Mouse (Mus musculus): ENCODE measurements around the gene Psmd8. TPM values are rescaled to one million over a fixed set of nuclear protein-coding genes. Genes with fewer than 3 reads are reported as not detected.
"Not testable (repeated sequence)": the region's sequence is repeated elsewhere in the genome, so short reads cannot be mapped to it uniquely, and the experiment has no call there.

Psmd8 gene
- polyA plus RNA-seq (2014; fragmentation: Nextera tagmentation; extraction: Ambion mirVana), result 277 and 280 TPM in 2 replicates

DNA sequence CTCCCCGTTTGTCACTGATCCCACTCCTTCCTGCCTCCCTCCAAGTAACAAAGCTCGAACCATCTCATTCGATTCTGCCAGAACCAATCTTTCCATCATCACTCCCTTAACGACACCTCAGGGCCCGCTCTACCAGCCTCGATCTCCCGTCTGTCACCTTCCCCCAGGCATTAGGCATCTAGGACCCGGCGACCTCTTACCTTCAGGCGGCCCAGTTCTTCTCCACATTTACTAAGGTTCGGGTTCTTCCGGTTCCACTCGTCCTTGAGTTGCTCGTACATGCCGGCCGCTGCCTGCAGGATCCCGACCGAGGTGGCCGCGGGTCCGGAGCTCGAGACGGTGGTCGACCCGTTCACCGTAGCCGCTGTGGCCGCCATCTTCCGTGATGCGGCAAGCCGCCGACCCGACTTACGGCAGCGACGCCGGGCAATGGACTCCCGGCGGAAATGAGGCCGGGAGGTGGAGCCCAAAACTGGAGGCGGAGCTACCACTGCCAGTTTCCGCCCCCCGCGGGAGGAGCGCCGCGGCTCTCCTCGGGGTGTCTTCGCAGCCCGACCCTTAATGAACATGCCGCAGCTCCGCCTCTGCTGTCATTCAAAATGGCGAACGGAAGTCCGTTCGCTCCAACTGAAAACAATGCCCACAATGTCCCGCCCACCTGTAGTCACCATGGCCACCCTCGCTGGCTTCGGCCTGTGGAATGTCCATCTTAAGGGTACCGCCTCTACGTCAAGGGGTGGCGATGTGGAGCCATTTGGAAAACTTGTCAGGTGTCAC lies at the start of gene Psmd8:
Gene Psmd8, minus strand, starts transcription at position 625 of the 777 bp plus-strand sequence.
- H3K9ac ChIP-seq (ENCODE audit: low read length), result peak within 1 kb of the TSS; percentile 72
- WGBS, result under 1% methylated on average over 62 of the region's 62 CpGs
- no peaks in the 10 kb centered on the region for H3K27me3 ChIP-seq (replicated peaks; ENCODE audit: control insufficient read depth, insufficient read depth, low read length)
- no peaks in the 10 kb centered on the region for H3K9me3 ChIP-seq (ENCODE audit: control insufficient read depth, low read length)
- DNase-seq (ENCODE audit: low spot score), result peak; percentile 94
- H3K4me3 ChIP-seq (ENCODE audit: low read depth, low read length), result peak within 1 kb of the TSS; percentile 97
- H3K4me1 ChIP-seq (replicated peaks; ENCODE audit: control insufficient read depth, insufficient read depth, low read length), result peaks cover 14% of the 10 kb centered on the region
- peak; percentile 93 for ATAC-seq (replicated peaks; ENCODE audit: low FRiP score, low TSS enrichment, low read depth)
- peak within 1 kb of the TSS; percentile 79 for H3K4me2 ChIP-seq (ENCODE audit: low read length)
- peaks cover 20% of the 10 kb centered on the region for H3K36me3 ChIP-seq (ENCODE audit: control insufficient read depth, insufficient read depth, low read length)
- H3K27ac ChIP-seq (ENCODE audit: low read depth), result peak within 1 kb of the TSS; percentile 40; the same call in 1 of the 2 replicates

DNA sequence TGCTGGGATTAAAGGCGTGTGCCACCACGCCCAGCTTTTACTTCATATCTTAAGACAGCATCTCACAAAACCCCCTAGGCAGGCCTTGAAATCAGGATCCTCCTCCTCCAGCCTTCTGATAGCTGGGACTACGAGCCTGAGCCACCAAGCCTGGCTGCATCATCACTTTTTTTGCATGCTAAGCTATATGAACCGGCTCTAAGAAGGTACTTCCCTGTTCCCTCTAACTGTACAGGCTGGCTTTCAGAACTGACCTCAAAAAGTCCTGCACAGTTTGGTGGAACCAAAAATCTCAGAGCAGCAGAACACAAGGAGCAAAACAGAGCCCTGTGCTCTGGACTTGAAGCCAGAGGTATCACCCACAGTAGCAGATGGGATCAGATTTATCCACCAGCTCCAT lies 47.7 kb upstream of the Psmd8 start:
- Histone ChIP-seq H3K4me1 (replicated peaks; ENCODE audit: control insufficient read depth, insufficient read depth, low read length) (no peaks in the 10 kb centered on the region; the same call in 1 of the 2 replicates), H3K9ac (ENCODE audit: low read length) (no peak overlapping the region), H3K36me3 (ENCODE audit: control insufficient read depth, insufficient read depth, low read length) (no peaks in the 10 kb centered on the region), H3K27ac (ENCODE audit: low read depth) (no peak overlapping the region), H3K27me3 (replicated peaks; ENCODE audit: control insufficient read depth, insufficient read depth, low read length) (peaks cover 16% of the 10 kb centered on the region), H3K4me3 (ENCODE audit: low read depth, low read length) (no peak overlapping the region), H3K4me2 (ENCODE audit: low read length) (no peak overlapping the region), H3K9me3 (ENCODE audit: control insufficient read depth, low read length) (no peaks in the 10 kb centered on the region)
- no peak for ATAC-seq (replicated peaks; ENCODE audit: low FRiP score, low TSS enrichment, low read depth)
- no peak for DNase-seq (ENCODE audit: low spot score)
- WGBS, result 76% methylated on average over 4 of the region's 4 CpGs

DNA sequence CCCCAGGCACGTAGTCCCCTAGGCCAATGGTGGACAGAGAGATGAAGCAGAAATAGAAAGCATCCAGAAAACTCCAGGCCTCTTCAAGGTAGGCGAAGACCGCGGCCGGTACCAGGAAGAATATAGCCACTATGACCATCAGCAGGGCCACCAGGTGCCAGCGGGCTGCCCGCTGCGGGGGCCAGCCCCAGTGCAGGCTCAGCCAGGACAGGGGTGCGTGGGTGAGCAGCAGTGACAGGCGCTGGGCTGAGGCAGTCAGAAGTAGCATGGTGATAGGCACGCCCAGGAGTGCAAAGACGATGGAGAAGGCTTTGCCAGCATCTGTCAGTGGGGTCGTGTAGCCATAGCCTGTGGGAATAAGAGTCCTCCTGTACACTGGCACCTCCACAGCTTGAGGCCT lies 45.0 kb upstream of the Psmd8 start:
- Histone ChIP-seq H3K27ac (ENCODE audit: low read depth) (no peak overlapping the region), H3K4me2 (ENCODE audit: low read length) (no peak overlapping the region), H3K27me3 (replicated peaks; ENCODE audit: control insufficient read depth, insufficient read depth, low read length) (no peaks in the 10 kb centered on the region), H3K36me3 (ENCODE audit: control insufficient read depth, insufficient read depth, low read length) (no peaks in the 10 kb centered on the region), H3K9me3 (ENCODE audit: control insufficient read depth, low read length) (no peaks in the 10 kb centered on the region), H3K4me1 (replicated peaks; ENCODE audit: control insufficient read depth, insufficient read depth, low read length) (no peaks in the 10 kb centered on the region; the same call in 1 of the 2 replicates), H3K4me3 (ENCODE audit: low read depth, low read length) (no peak overlapping the region), H3K9ac (ENCODE audit: low read length) (no peak overlapping the region)
- no peak for ATAC-seq (replicated peaks; ENCODE audit: low FRiP score, low TSS enrichment, low read depth)
- no peak for DNase-seq (ENCODE audit: low spot score)
- WGBS, result 70% methylated on average over 13 of the region's 13 CpGs

DNA sequence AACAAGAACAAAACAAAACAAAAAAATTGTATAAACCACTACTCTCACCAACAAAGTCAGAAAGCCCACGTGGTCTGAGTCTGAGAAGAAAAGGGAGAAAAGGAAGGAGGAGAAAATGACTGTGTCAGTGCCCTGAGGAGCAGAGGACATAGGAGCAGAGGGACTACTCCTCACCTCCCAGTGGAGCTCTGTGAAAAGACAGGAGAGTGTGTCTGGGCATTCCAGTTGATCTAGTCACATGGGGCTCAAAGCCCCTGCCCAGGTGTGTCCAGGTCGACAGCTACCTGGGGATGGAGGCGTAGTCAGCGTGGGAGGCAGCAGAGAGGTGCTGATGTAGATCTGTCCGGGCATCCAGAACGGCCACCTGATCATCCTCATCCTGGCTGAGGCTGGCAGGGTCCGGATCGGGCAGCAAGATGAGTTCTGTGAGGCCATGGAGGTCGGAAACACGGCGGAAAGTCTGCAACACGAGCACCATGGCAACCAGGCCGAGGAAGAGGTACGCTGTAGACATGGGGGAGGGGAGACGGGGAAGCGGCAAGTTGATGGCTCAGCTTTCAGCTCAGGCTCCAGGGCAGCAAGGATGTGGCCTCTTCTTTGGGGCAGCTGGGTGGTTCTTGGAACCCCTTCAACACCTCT lies 44.4 kb upstream of the Psmd8 start:
- H3K9me3 ChIP-seq (ENCODE audit: control insufficient read depth, low read length), result 0 out of 2 replicates have a peak, but pooled peaks cover under 1% of the 10 kb centered on the region
- DNase-seq (ENCODE audit: low spot score) (no peak), ATAC-seq (replicated peaks; ENCODE audit: low FRiP score, low TSS enrichment, low read depth) (no peak)
- 14% methylated on average over 16 of the region's 16 CpGs for WGBS
- no peaks in the 10 kb centered on the region for H3K27me3 ChIP-seq (replicated peaks; ENCODE audit: control insufficient read depth, insufficient read depth, low read length)
- H3K27ac ChIP-seq (ENCODE audit: low read depth), result no peak overlapping the region
- H3K4me3 ChIP-seq (ENCODE audit: low read depth, low read length), result no peak overlapping the region
- H3K4me2 ChIP-seq (ENCODE audit: low read length), result no peak overlapping the region
- H3K36me3 ChIP-seq (ENCODE audit: control insufficient read depth, insufficient read depth, low read length), result no peaks in the 10 kb centered on the region
- no peaks in the 10 kb centered on the region; the same call in 1 of the 2 replicates for H3K4me1 ChIP-seq (replicated peaks; ENCODE audit: control insufficient read depth, insufficient read depth, low read length)
- H3K9ac ChIP-seq (ENCODE audit: low read length), result no peak overlapping the region

DNA sequence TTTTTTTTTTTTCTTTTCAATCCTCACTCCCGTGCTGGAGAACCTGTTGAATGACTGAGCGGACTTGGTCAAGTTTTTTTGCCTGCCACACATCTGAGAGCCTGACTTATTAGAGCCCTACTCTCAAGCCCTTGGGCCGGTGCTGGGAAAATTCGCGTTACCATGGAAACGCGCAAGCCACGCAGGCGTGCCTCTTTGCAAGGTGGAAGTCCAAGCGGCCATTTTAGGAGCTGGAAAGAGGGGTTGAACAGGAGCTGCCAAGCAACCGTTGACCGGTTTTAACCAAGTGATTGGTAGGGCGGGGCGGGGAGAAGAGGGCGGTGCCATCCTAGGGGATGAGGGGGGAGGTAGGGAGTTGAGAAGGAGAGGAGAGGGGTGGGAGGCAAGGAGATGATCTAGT lies 34.3 kb upstream of the Psmd8 start:
- WGBS, result 46% methylated on average over 15 of the region's 15 CpGs
- DNase-seq (ENCODE audit: low spot score) (no peak), ATAC-seq (replicated peaks; ENCODE audit: low FRiP score, low TSS enrichment, low read depth) (no peak)
- Histone ChIP-seq H3K36me3 (ENCODE audit: control insufficient read depth, insufficient read depth, low read length) (no peaks in the 10 kb centered on the region), H3K4me1 (replicated peaks; ENCODE audit: control insufficient read depth, insufficient read depth, low read length) (no peaks in the 10 kb centered on the region), H3K9me3 (ENCODE audit: control insufficient read depth, low read length) (peaks cover 4% of the 10 kb centered on the region; the same call in 1 of the 2 replicates), H3K27me3 (replicated peaks; ENCODE audit: control insufficient read depth, insufficient read depth, low read length) (no peaks in the 10 kb centered on the region; the same call in 1 of the 2 replicates), H3K27ac (ENCODE audit: low read depth) (no peak overlapping the region), H3K9ac (ENCODE audit: low read length) (no peak overlapping the region), H3K4me3 (ENCODE audit: low read depth, low read length) (no peak overlapping the region), H3K4me2 (ENCODE audit: low read length) (no peak overlapping the region)

DNA sequence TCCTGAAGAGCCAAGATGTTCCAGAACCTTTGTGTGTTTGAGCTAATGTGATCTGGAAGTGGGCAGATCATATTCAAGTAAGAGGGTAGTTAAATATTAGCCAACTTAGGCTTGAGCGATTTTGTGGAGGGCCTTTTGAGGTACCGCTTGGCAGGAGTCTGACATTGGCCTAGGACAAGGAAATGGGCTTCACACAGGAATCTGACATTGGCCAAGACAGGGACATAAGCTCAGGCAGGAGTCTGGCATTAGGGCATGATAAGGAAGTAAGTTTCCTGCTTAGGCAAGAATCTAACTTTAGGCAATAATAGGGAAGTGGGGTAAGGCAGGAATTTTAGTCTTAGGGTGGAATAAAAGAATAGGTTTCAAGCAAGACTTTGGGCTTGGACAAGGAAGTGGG lies 33.7 kb upstream of the Psmd8 start:
- ATAC-seq (replicated peaks; ENCODE audit: low FRiP score, low TSS enrichment, low read depth), result no peak
- H3K27ac ChIP-seq (ENCODE audit: low read depth), result no peak overlapping the region
- no peaks in the 10 kb centered on the region for H3K4me1 ChIP-seq (replicated peaks; ENCODE audit: control insufficient read depth, insufficient read depth, low read length)
- no peak overlapping the region for H3K4me3 ChIP-seq (ENCODE audit: low read depth, low read length)
- WGBS, result 62% methylated on average over 2 of the region's 2 CpGs
- H3K9ac ChIP-seq (ENCODE audit: low read length), result no peak overlapping the region
- no peaks in the 10 kb centered on the region for H3K36me3 ChIP-seq (ENCODE audit: control insufficient read depth, insufficient read depth, low read length)
- H3K9me3 ChIP-seq (ENCODE audit: control insufficient read depth, low read length), result peaks cover 2% of the 10 kb centered on the region; the same call in 1 of the 2 replicates
- no peaks in the 10 kb centered on the region; the same call in 1 of the 2 replicates for H3K27me3 ChIP-seq (replicated peaks; ENCODE audit: control insufficient read depth, insufficient read depth, low read length)
- no peak overlapping the region for H3K4me2 ChIP-seq (ENCODE audit: low read length)
- DNase-seq (ENCODE audit: low spot score), result no peak

DNA sequence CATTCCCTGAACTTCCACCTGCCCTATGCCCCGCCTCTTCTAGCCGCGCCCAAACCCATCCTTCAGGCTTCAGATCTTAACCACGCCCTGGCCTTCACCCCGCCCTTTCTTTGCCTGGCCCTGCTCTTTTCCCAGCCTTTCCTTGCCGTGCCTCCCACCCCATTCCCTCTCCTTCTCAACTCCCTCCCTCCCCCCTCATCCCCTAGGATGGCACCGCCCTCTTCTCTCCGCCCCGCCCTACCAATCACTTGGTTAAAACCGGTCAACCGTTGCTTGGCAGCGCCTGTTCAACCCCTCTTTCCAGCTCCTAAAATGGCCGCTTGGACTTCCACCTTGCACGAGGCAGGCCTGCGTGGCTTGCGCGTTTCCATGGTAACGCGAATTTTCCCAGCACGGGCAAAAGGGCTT lies 33.2 kb upstream of the Psmd8 start, which contains the start of gene Catsperg1:
Gene Catsperg1, minus strand, starts transcription at position 361 of the 408 bp plus-strand sequence.
- no peaks in the 10 kb centered on the region; the same call in 1 of the 2 replicates for H3K9me3 ChIP-seq (ENCODE audit: control insufficient read depth, low read length)
- 4% methylated on average over 20 of the region's 20 CpGs for WGBS
- H3K27ac ChIP-seq (ENCODE audit: low read depth), result no peak within 1 kb of the TSS
- ATAC-seq (replicated peaks; ENCODE audit: low FRiP score, low TSS enrichment, low read depth) (0 out of 2 replicates have a peak, but pooled peaks have one; percentile 37), DNase-seq (ENCODE audit: low spot score) (peak; percentile 68)
- H3K4me2 ChIP-seq (ENCODE audit: low read length), result peak within 1 kb of the TSS; percentile 30
- no peak within 1 kb of the TSS for H3K9ac ChIP-seq (ENCODE audit: low read length)
- no peaks in the 10 kb centered on the region for H3K4me1 ChIP-seq (replicated peaks; ENCODE audit: control insufficient read depth, insufficient read depth, low read length)
- H3K4me3 ChIP-seq (ENCODE audit: low read depth, low read length), result no peak within 1 kb of the TSS
- no peaks in the 10 kb centered on the region for H3K36me3 ChIP-seq (ENCODE audit: control insufficient read depth, insufficient read depth, low read length)
- no peaks in the 10 kb centered on the region; the same call in 1 of the 2 replicates for H3K27me3 ChIP-seq (replicated peaks; ENCODE audit: control insufficient read depth, insufficient read depth, low read length)

DNA sequence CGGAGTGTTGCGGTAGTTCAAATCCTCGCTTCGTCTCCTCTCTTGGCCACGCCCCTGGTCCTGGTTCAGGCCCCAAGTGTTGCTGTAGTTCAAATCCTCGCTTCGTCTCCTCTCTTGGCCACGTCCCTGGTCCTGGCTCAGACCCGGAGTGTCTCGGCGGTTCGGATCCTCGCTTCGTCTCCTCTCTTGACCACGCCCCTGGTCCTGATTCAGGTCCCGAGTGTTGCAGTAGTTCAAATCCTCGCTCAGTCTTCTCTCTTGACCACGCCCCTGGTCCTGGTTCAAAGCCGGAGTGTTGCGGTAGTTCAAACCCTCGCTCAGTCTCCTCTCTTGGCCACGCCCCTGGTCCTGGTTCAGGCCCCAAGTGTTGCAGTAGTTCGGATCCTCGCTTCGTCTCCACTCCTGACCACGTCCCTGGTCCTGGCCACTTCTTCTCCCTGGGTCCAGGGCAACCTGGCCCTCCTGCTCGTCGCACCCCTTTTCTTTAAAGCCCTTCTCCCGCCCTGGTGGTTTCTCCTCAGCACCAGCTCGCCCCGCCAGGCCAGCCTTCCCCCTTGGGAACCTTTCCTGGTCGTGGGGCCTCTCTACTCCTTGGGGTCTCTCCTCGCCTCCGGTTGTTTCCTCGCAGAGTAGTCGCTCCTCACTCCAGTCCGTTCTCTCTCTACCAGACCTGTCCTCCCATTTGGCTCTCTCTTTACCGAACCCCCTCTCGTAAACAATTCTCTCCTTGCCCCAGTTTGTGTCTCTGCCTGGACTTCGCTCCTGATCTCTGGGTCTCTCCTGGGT lies 32.5 kb upstream of the Psmd8 start:
- H3K4me3 ChIP-seq (ENCODE audit: low read depth, low read length); H3K36me3 ChIP-seq (ENCODE audit: control insufficient read depth, insufficient read depth, low read length); H3K9me3 ChIP-seq (ENCODE audit: control insufficient read depth, low read length); H3K9ac ChIP-seq (ENCODE audit: low read length); H3K4me1 ChIP-seq (replicated peaks; ENCODE audit: control insufficient read depth, insufficient read depth, low read length); DNase-seq (ENCODE audit: low spot score); ATAC-seq (replicated peaks; ENCODE audit: low FRiP score, low TSS enrichment, low read depth); H3K27ac ChIP-seq (ENCODE audit: low read depth); H3K27me3 ChIP-seq (replicated peaks; ENCODE audit: control insufficient read depth, insufficient read depth, low read length): not testable (repeated sequence)
- 21% methylated on average over 40 of the region's 40 CpGs for WGBS
- H3K4me2 ChIP-seq (ENCODE audit: low read length), result peak overlapping the region; percentile 30

Data from intestine, embryonic 14.5 days (tissue).